Mouse (Mus musculus): ENCODE data around the gene Nabp1.

Gene Nabp1

GRCm38 (mm10) chr1:51478262-51479026, at the start of gene Nabp1:
Gene Nabp1, minus strand, starts transcription at chr1:51478425.
- peak; percentile 98 to 99 for DNase-seq (ENCODE audit: low spot score in 2 of 2)

DNA sequence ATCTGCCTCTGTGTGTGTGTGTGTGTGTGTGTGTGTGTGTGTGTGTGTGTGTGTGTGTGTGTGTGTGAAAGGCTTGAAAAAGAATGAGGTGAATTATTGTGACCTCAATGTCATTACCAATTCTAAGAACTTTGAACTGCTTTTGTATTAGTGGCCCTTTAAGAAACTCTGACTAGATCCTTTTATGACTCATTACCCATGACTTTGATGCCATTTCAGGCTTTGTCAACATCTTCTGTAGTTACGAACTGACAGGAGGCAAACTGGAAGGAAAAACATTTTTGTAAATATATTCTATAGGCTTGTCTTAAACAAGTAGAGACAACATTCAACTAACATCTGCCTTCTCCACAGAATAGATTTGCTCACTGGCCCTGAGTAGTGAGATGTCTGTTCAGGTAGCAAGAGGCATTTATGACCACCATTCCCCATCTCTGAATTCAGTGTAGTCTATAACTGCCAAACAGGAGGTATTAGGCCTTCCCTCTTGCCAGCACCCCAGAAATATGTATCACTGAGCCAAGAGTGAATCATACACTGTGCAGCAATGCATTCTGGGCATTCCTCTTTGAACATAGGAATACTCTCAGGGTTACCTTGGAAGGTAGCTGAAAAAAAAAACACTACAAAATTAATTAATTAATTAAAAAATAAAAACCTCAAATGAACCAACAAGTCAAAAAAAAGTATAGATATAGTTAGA, 47.5 kb upstream of the Nabp1 start:
- DNase-seq (ENCODE audit: low spot score in 2 of 2): no peak

DNA sequence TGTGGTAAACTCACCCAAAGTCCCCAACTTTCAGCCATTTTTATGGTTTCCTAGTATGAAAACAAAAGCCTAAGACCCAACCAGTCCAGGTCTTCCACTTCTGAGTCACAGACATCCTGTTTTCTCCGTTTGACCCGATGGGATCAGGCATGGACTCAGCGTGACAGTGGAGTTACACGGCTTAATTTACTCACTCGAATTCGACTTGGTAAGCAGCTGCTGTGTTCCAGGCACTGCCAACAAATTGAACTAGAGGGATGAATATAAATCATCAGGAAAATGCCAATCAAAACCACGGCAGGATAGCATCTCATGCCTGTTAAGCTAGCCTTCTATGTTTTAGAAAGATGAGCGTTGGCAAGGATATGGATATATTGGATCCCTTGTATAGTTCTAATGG, 43.4 kb upstream of the Nabp1 start:
- DNase-seq (ENCODE audit: low spot score in 2 of 2): no peak

DNA sequence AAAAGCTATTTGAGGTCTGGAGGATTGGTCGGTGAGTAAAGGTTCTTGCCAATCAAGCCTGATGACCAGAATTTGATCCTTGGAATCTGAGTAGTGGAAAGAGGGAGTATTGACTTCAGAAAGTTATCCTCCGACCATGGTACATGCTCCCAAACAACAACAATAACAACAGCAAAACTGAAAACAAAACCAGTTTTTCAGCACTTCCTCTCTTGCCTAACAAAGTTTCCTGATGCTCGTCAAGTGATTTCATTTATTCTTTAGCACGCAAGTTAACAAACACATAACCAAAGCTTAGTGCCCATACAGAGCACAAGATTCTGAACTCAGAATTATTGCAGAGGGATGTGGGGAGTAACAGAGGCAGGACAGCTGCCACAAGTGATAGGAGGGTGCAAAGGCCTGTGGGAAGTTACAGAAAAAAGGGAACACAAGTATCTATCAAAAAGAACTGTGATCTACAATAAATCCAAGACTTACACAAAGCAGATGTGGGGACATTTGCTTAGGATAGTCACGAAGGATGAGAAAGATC, 42.1 kb upstream of the Nabp1 start:
- no peak for DNase-seq (ENCODE audit: low spot score in 2 of 2)

DNA sequence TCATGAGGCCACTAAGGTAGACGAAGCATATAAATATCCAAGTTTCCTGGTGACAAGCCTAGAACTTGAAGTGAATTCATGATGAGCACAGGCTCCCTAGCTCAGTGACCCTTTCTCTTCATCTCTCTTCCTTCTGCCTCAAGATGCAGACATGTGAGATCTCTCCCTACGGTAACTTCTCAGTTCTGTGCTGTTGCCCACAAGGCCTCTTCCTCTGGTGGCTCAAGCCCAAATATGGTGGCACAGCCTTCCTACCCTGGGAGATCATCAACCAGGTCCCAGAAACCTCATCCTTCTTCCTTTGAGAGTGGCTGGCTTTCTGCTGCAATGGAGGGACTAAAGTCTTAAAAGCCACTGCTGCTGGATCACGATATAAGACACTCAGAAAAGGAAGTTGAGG, 40.9 kb upstream of the Nabp1 start:
- no peak for DNase-seq (ENCODE audit: low spot score in 2 of 2)

GRCm38 (mm10) chr1:51515625-51516024, 37.4 kb upstream of the Nabp1 start:
- DNase-seq (ENCODE audit: low spot score in 2 of 2): no peak

GRCm38 (mm10) chr1:51515041-51515440, 36.8 kb upstream of the Nabp1 start:
- DNase-seq (ENCODE audit: low spot score in 2 of 2): no peak

DNA sequence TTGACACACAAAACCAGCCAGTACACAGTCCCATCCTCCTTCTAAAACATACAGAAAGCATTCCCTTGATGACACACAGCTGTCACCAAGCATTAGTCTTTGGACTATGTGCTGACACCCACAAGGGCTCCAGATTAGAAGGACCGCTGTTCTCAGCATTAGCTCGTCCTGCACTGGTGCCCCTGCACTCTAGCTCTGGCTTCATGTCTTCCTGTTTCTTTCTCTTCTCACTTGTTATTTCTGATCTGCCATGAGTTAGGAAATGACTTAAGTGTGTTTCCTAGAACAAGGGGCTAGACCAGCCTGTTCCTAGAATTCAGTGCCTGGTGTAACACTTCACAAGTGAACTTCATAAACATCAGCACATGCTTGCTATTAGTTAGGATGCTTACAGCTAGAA, 36.2 kb upstream of the Nabp1 start:
- no peak for DNase-seq (ENCODE audit: low spot score in 2 of 2)

GRCm38 (mm10) chr1:51513059-51513713, 35.0 kb upstream of the Nabp1 start:
- DNase-seq (ENCODE audit: low spot score in 2 of 2): no peak

- DNase-seq (ENCODE audit: low spot score in 2 of 2): no peak
These were observed 34.1 kb upstream of the Nabp1 start for GRCm38 (mm10) chr1:51512326-51512725.

DNA sequence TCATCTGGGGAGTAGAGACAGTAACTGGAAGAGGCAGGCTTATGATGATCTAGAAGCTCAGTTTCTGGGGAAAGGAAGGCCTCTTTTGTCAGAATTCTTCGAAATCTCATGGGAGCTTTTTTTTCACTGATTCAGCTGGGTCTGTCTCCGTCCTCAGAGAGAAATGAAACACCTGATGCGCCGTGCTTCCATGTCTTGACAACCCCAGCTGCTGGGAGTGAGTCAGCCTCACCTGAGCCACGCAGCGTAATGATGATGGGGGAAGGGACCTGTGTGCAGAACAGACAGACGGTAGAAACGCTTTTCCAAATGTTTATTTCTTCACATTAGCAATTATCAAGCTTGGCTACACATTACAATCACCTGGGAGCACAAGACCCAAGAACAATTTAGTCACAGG, 31.6 kb upstream of the Nabp1 start:
- DNase-seq (ENCODE audit: low spot score in 2 of 2): no peak

- DNase-seq (ENCODE audit: low spot score in 2 of 2): peak in 1 of 2 experiments; percentile 17
These were observed 30.9 kb upstream of the Nabp1 start for GRCm38 (mm10) chr1:51509083-51509482.

DNA sequence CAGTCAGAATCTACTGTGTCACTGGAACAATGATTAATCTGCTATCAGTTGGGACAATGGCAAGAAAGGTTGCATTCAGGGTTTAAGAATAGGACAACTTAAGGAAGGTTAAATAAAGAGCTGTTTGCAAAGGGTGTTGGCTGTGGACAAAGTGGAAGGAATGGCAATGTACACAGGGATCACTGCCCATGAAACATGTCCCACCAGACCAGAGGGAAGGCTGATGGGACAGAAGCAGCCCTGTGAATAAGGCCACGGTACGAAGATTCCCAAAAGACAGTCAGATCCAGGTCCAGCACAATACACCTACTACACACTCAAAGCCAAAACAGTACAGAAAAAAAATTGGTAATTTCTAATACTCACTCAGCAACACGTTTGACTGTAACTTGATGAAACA, 30.3 kb upstream of the Nabp1 start:
- DNase-seq (ENCODE audit: low spot score in 2 of 2): no peak

DNA sequence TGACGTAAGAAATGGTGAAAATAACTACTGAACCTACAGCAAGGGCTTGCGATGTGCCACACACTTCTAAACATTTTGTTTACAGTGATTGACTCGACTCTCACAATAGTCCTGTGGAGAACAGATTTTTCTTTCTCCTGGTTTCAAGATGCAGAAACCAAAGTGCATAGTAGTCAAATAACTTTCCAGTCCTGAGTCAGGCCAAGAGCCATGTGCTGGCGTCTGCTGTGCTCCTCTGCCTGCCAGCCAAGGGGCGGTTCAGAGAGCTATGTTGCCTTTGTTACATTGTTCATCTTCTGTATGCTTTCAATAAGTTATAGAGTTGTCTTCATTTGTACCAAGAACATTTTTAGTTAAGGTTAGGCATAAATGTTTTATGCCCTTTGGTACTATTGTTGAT, 29.2 kb upstream of the Nabp1 start:
- no peak for DNase-seq (ENCODE audit: low spot score in 2 of 2)

GRCm38 (mm10) chr1:51506236-51506635, 28.0 kb upstream of the Nabp1 start:
- DNase-seq (ENCODE audit: low spot score in 2 of 2): no peak

DNA sequence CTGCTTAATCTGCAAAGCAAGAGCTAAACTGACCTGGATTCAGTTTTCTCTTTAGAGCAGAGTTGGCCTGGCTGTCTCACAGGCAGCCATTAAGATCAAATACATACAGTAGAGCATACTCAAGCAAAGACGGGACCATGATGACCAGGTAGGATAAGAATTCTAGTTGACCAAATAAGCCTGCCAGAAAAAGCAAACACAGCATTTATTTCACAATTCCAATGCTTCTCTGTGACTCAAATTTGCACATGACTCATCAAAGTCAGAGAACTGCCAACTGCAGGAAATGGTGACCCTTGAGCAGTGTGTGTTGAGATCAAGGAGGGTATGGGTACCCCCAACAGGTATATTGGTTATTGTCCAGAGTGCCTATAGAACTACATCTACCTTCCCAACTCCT, 27.4 kb upstream of the Nabp1 start:
- no peak for DNase-seq (ENCODE audit: low spot score in 2 of 2)

- no peak for DNase-seq (ENCODE audit: low spot score in 2 of 2)
These were observed 24.8 kb upstream of the Nabp1 start for GRCm38 (mm10) chr1:51503055-51503454.

- DNase-seq (ENCODE audit: low spot score in 2 of 2): no peak
These were observed 24.1 kb upstream of the Nabp1 start for GRCm38 (mm10) chr1:51502353-51502752.

GRCm38 (mm10) chr1:51501251-51501650, 23.0 kb upstream of the Nabp1 start:
- DNase-seq (ENCODE audit: low spot score in 2 of 2): no peak

GRCm38 (mm10) chr1:51498601-51499098, 20.4 kb upstream of the Nabp1 start:
- no peak for DNase-seq (ENCODE audit: low spot score in 2 of 2)

DNA sequence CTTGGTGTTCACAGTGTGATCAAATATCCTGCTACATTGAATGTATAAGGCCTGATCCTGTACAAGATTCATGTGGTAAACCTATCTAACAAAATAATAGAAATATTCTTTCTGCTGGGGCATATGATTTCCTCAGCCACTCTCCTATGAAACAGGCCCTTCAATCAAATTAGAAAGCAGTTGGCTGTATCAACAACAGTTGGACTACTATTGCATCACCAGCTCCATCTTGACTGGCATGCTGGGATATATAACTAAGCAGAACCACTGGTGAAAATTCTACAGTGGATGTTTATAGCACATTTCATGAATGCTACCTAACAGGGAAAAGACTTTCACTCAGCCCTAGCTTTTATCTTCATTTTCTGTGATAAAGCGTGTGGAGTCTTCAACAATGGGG, 17.9 kb upstream of the Nabp1 start:
- DNase-seq (ENCODE audit: low spot score in 2 of 2): no peak

GRCm38 (mm10) chr1:51493592-51494307, 15.5 kb upstream of the Nabp1 start:
- DNase-seq (ENCODE audit: low spot score in 2 of 2): no peak
